Mouse (Mus musculus) granulocyte monocyte progenitor cell, adult 5-6 weeks (primary cell): ENCODE measurements around the gene Fgg. TPM values are rescaled to one million over a fixed set of nuclear protein-coding genes. Genes with fewer than 3 reads are reported as not detected.

Experiments
- total RNA-seq, 2 experiments: library from RNA; stranded (forward) in 1 of 2; stranded (reverse) in 1 of 2; fragments of 200-712, 200-1000 nt in 1 of 2; fragments of >200 nt in 1 of 2; fragmentation: Nextera tagmentation in 1 of 2; gene quantifications; 2 replicates each; pipeline ENCODE4 v1.2.3; 2014 to 2017

Fgg gene
- total RNA-seq, 2 experiments from 2014 or later = not detected

Other genes starting within 250 kb of the Fgg start
- not detected in 2 replicates for gene Rbm46, start 131.2 kb upstream of the Fgg start, total RNA-seq (2014; fragmentation: Nextera tagmentation)
- gene Rbm46, start 131.2 kb upstream of the Fgg start, total RNA-seq (2017) = not detected in 2 replicates
- 0.04 TPM in 1 of 2 replicates, not detected in the other for gene Lrat, start 103.8 kb upstream of the Fgg start, total RNA-seq (2014; fragmentation: Nextera tagmentation)
- gene Lrat, start 103.8 kb upstream of the Fgg start, total RNA-seq (2017) = not detected in 2 replicates
- gene Fga, start 18.4 kb downstream of the Fgg start, total RNA-seq (2014; fragmentation: Nextera tagmentation) = not detected in 2 replicates
- gene Fga, start 18.4 kb downstream of the Fgg start, total RNA-seq (2017) = not detected in 2 replicates
- not detected in 2 replicates for gene Fgb, start 42.1 kb downstream of the Fgg start, total RNA-seq (2014; fragmentation: Nextera tagmentation)
- gene Fgb, start 42.1 kb downstream of the Fgg start, total RNA-seq (2017) = not detected in 2 replicates
- gene Plrg1, start 47.8 kb downstream of the Fgg start, total RNA-seq (2014; fragmentation: Nextera tagmentation) = 50.3 and 62.1 TPM in 2 replicates
- gene Plrg1, start 47.8 kb downstream of the Fgg start, total RNA-seq (2017) = 71.2 and 77.6 TPM in 2 replicates
- gene Dchs2, start 120.2 kb downstream of the Fgg start, total RNA-seq (2014; fragmentation: Nextera tagmentation) = not detected in 2 replicates
- not detected in 2 replicates for gene Dchs2, start 120.2 kb downstream of the Fgg start, total RNA-seq (2017)